Mouse (Mus musculus): ENCODE measurements around the gene Ccdc173.

DNA sequence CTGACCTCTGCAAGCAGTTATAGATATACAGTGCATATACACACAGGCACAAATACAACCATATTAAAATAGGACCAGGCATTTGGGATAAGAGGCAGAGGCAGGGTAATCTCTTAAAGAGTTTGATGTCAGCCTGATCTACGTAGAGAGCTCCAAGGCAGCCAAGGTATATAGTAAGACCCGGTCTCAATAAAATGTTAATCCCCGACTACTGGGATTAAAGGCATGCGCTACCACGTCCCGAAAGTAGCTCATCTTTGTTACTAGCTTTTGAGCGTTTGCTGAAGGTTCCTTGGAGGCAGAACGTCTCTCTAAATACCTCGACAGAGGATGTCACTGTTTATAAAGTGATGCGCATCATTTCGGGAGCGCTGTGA lies 67.1 kb downstream of the Ccdc173 start, which contains the start of gene Ppig:
- TF ChIP-seq CTCF (IDR thresholded peaks at IDR 0.05; ENCODE audit: control insufficient read depth, insufficient read depth, insufficient replicate concordance, low read depth, low read length) = no peak
- TF ChIP-seq POLR2A (IDR thresholded peaks at IDR 0.05; ENCODE audit: control insufficient read depth, low read depth, low read length) = no peak
